Mouse (Mus musculus) stomach, embryonic 16.5 days (tissue): ENCODE results near the gene Pnrc2. TPM values are rescaled to one million over a fixed set of nuclear protein-coding genes. Genes with fewer than 3 reads are reported as not detected.
A peak's percentile ranks its signal among the peaks of the same experiment; 100 is the strongest.

Source experiments
- ATAC-seq: fragments of 200-750 bp; cut with Nextera tagmentation; 2 replicates; pipeline ENCODE4 v1.8.0; 2017; ENCODE audit warnings: moderate number of reproducible peaks, moderate TSS enrichment; ENCODE audit not compliant: insufficient read depth, low FRiP score
- H3K27ac ChIP-seq: fragments of 300-500 bp; sonication (generic); 2 replicates; pipeline ENCODE4 v1.5.1; 2014; ENCODE audit warnings: low read length
- H3K27me3 ChIP-seq: fragments of 300-500 bp; sonication (generic); 2 replicates; pipeline ENCODE4 v1.6.1; 2014; ENCODE audit warnings: low read length, control low read depth, mixed read lengths; ENCODE audit not compliant: control insufficient read depth, insufficient read depth
- H3K36me3 ChIP-seq: fragments of 300-500 bp; sonication (generic); 2 replicates; pipeline ENCODE4 v1.6.1; 2014; ENCODE audit warnings: low read length; ENCODE audit not compliant: control insufficient read depth, insufficient read depth
- H3K4me1 ChIP-seq: fragments of 300-500 bp; sonication (generic); 2 replicates; pipeline ENCODE4 v1.6.1; 2014; ENCODE audit warnings: low read length, control low read depth, mixed read lengths; ENCODE audit not compliant: control insufficient read depth, insufficient read depth
- H3K4me2 ChIP-seq: fragments of 300-500 bp; sonication (generic); 2 replicates; pipeline ENCODE4 v1.6.1; 2014; ENCODE audit warnings: low read depth, low read length, mixed read lengths
- H3K4me3 ChIP-seq: fragments of 300-500 bp; sonication (generic); replicated peaks from 2 replicates; pipeline ENCODE4 v1.5.1; 2014; ENCODE audit warnings: mild to moderate bottlenecking, low read length
- H3K9ac ChIP-seq: fragments of 300-500 bp; sonication (generic); 2 replicates; pipeline ENCODE4 v1.6.1; 2014; ENCODE audit warnings: low read length
- H3K9me3 ChIP-seq: fragments of 300-500 bp; sonication (generic); replicated peaks from 2 replicates; pipeline ENCODE4 v1.6.1; 2016; ENCODE audit warnings: low read length, control low read depth; ENCODE audit not compliant: control insufficient read depth
- whole genome bisulfite sequencing: fragments of 180-500 bp; shearing (Covaris S2); extraction: QIAGEN DNeasy Blood & Tissue Kit; methylation state at CpG from one replicate; pipeline ENCODE4 v1.1.7; 2014; 5-methylcytosine and 5-hydroxymethylcytosine counted together
- polyA plus RNA-seq: library from polyadenylated mRNA; unstranded; fragments of >200 nt; fragmentation: Nextera tagmentation; extraction: Ambion mirVana; gene quantifications from 2 replicates; pipeline ENCODE4 v1.2.1, GENCODE M21; 2015

Gene Pnrc2
- polyA plus RNA-seq, 1 experiment from 2014 or later: 168 TPM

DNA sequence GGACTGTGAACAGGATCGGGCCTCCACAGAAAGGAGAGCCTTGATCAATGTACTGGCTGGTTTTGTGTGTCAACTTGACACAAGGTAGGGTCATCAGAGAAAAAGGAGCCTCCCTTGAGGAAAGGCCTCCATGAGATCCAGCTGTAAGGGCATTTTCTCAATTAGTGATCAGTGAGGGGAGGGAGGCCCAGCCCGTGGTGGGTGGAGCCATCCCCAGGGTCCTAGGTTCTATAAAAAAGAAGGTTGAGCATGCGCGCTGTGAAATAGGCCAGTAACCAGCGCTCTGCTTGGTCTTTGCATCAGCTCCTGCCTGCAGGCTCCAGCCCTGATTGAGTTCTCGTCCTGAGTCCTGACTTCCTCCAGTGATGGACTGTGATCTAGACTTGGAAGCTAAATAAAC lies 10.9 kb upstream of the Pnrc2 start:
- 75% methylated on average over 6 of the region's 6 CpGs for WGBS
- Histone ChIP-seq H3K4me1 (peaks cover 5% of the 10 kb centered on the region; the same call in 1 of the 2 replicates), H3K9me3 (no peaks in the 10 kb centered on the region), H3K36me3 (no peaks in the 10 kb centered on the region), H3K27ac (no peak overlapping the region), H3K4me3 (no peak overlapping the region), H3K4me2 (no peak overlapping the region), H3K27me3 (no peaks in the 10 kb centered on the region), H3K9ac (no peak overlapping the region)
- no peak for ATAC-seq

DNA sequence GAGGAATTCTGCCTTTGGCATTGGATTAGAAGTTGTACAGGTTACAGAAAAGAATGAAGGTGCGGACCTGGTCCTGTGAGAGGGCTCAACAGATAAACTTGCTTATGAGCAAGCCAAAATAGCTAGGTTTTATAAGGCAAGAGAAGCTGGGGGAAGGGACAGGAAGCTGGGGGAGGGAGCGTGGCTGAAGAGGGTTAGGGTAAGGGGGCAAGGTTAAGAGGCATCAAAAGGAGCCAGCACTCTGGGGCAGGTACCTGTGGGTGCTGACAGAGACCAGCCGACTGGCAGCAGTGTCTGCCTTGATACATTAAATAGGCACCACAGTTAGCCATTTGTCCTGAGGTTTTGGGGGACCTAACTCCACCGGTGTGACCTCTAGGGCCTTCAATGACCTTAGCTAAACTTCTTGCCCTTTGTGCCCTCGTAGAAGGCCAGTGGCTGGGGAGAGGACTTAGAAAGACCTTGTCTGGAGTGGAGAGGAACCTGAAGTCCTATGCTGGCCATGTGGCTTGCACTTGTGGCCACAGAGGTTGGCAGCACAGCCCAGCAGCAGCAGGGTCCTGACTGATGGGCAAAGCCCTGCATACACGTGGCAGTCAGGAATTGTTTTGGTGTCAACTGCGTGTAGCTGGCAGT lies 10.3 kb upstream of the Pnrc2 start:
- H3K4me1 ChIP-seq: peaks cover 5% of the 10 kb centered on the region; the same call in 1 of the 2 replicates
- no peak overlapping the region for H3K4me3 ChIP-seq
- no peaks in the 10 kb centered on the region for H3K27me3 ChIP-seq
- no peaks in the 10 kb centered on the region for H3K9me3 ChIP-seq
- H3K36me3 ChIP-seq: no peaks in the 10 kb centered on the region
- no peak overlapping the region for H3K4me2 ChIP-seq
- H3K27ac ChIP-seq: no peak overlapping the region
- 56% methylated on average over 7 of the region's 7 CpGs for WGBS
- ATAC-seq: no peak
- no peak overlapping the region for H3K9ac ChIP-seq

DNA sequence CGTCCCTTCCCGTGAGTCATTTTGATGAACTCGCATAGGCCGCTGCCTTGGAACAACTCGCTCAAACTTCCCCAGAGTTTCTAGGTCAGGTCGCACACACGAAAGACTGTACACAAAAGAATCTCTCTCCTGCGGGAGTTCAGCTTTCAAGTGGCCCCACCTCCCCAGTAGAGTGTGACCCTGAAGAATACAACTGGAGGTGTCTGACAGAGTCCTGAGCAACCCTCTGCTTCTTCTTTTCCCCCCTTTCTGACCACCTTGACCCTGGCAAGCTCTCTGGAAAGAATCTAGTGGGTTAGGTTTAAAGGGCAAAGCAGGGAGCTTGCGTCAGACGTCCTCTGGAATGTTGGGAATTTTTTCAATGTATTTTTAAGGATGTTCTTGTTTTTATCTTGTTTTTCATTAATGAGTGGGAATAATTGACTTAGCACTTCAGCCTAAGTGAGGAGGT lies 9.8 kb upstream of the Pnrc2 start:
- Histone ChIP-seq H3K9me3 (no peaks in the 10 kb centered on the region), H3K4me1 (peaks cover 5% of the 10 kb centered on the region; the same call in 1 of the 2 replicates), H3K4me2 (no peak overlapping the region), H3K27ac (no peak overlapping the region), H3K36me3 (no peaks in the 10 kb centered on the region), H3K27me3 (no peaks in the 10 kb centered on the region), H3K4me3 (no peak overlapping the region), H3K9ac (no peak overlapping the region)
- WGBS: 23% methylated on average over 10 of the region's 10 CpGs
- ATAC-seq: no peak

DNA sequence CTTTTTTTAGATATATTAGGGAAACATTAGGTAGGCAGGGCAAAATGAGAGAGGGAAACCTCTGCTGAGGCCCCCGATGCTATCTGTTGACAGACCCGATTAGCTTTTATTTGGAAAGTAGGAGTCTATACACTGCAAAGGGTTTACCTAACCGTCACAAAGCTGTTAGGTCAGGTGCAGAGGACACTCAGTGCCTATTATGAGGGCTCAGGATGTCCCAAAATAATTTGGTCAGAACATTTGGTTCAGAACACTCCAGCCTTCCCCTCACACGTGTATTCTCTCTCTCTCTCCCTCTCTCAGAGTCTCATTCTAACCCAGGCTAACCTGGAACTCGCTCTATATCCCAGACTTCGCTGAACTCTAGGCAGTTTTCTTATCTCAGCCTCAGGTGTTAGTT lies 8.4 kb upstream of the Pnrc2 start:
- no peak for ATAC-seq
- H3K27ac ChIP-seq: no peak overlapping the region
- H3K9ac ChIP-seq: no peak overlapping the region
- WGBS: 64% methylated on average over 6 of the region's 6 CpGs
- no peaks in the 10 kb centered on the region for H3K27me3 ChIP-seq
- no peaks in the 10 kb centered on the region for H3K9me3 ChIP-seq
- no peaks in the 10 kb centered on the region for H3K36me3 ChIP-seq
- H3K4me2 ChIP-seq: no peak overlapping the region
- H3K4me3 ChIP-seq: no peak overlapping the region
- peaks cover 6% of the 10 kb centered on the region; the same call in 1 of the 2 replicates for H3K4me1 ChIP-seq

DNA sequence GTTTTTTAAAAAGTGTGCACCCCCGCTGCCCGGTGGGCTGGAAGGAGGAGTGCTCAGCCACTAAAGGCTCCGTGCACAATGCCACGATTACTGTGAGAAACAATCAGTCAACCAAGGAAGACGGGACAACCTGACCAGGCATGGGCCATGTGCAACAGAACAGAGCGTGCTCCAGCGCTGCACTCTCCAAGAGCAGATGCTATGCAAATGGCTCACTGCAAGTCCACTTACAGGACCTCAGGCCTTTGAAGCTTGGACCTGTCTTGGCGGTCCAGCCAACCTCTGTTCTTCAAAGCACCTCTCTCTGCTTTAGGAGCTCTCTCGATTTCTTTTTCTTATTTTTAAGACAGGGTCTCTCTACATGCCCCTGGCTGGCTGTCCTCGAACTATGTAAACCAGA lies 6.9 kb upstream of the Pnrc2 start:
- Histone ChIP-seq H3K9ac (no peak overlapping the region), H3K27ac (no peak overlapping the region), H3K4me2 (no peak overlapping the region), H3K36me3 (no peaks in the 10 kb centered on the region), H3K4me1 (peaks cover 19% of the 10 kb centered on the region), H3K27me3 (no peaks in the 10 kb centered on the region), H3K9me3 (no peaks in the 10 kb centered on the region), H3K4me3 (no peak overlapping the region)
- 81% methylated on average over 10 of the region's 10 CpGs for WGBS
- no peak for ATAC-seq

DNA sequence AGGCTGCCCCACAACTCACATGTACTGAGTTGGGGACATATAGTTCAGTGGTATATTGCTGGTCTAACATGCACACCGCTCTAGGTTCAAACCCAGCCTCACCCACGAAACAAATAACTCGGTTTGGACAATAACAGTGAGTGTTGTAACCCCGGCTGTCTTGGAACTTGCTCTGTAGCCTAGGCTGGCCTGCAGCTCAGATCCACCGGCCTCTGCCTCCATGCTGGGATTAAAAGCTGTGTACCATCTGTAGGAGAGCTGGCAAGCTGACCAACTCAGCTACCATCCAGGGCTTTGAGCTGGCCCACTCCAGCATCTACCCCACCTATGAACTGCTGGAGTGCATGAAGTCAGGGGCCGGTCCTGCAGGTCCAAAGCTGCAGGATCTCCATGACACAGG lies 6.4 kb upstream of the Pnrc2 start:
- 95% methylated on average over 6 of the region's 6 CpGs for WGBS
- ATAC-seq: no peak
- H3K27me3 ChIP-seq: no peaks in the 10 kb centered on the region
- H3K9me3 ChIP-seq: no peaks in the 10 kb centered on the region
- no peak overlapping the region for H3K9ac ChIP-seq
- H3K4me1 ChIP-seq: peaks cover 24% of the 10 kb centered on the region
- no peak overlapping the region for H3K4me3 ChIP-seq
- no peak overlapping the region for H3K4me2 ChIP-seq
- H3K36me3 ChIP-seq: no peaks in the 10 kb centered on the region
- no peak overlapping the region for H3K27ac ChIP-seq

DNA sequence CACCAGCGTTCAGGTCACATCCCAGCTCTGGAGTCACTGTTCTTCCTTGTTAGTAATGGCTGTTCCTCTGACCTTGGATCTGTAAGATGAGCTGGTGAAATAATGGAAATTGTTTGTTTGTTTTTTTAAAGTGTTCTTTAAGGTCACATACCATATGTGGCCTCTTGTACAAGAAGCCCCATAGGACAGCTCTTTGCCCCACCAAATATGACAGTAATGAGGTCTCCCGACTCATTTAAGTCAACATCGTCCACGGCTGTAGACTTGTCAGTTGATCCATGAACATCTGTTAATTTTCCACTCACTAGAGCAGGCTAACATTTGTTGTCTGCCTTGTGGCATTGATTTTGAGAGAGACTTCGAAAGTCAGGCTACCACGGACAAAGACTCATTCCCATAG lies 5.4 kb upstream of the Pnrc2 start:
- peaks cover 34% of the 10 kb centered on the region for H3K4me1 ChIP-seq
- H3K27ac ChIP-seq: no peak overlapping the region
- H3K4me2 ChIP-seq: no peak overlapping the region
- H3K9ac ChIP-seq: no peak overlapping the region
- H3K36me3 ChIP-seq: no peaks in the 10 kb centered on the region
- 63% methylated on average over 6 of the region's 6 CpGs for WGBS
- ATAC-seq: no peak
- H3K27me3 ChIP-seq: no peaks in the 10 kb centered on the region
- no peak overlapping the region for H3K4me3 ChIP-seq
- no peaks in the 10 kb centered on the region for H3K9me3 ChIP-seq

DNA sequence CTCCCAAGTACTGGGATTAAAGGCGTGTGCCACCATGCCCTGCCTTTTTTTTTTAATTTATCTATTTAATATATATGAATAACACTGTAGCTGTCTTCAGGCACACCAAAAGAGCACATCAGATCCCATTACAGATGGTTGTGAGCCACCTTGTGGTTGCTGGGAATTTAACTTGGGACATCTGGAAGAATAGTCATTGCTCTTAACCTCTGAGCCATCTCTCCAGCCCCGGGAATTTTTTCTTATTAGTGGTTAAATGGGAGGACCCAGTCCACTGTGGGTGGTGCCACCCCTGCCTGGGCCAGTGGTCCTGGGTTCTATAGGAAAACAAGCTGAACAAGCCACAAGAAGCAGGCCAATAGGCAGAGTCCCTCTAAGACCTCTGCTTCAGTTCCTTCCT lies 4.1 kb upstream of the Pnrc2 start:
- Histone ChIP-seq H3K4me1 (peaks cover 30% of the 10 kb centered on the region), H3K27ac (no peak overlapping the region), H3K27me3 (no peaks in the 10 kb centered on the region), H3K4me2 (no peak overlapping the region), H3K36me3 (no peaks in the 10 kb centered on the region), H3K9me3 (no peaks in the 10 kb centered on the region), H3K9ac (no peak overlapping the region), H3K4me3 (no peak overlapping the region)
- no peak for ATAC-seq
- WGBS: 60% methylated on average over 2 of the region's 2 CpGs

DNA sequence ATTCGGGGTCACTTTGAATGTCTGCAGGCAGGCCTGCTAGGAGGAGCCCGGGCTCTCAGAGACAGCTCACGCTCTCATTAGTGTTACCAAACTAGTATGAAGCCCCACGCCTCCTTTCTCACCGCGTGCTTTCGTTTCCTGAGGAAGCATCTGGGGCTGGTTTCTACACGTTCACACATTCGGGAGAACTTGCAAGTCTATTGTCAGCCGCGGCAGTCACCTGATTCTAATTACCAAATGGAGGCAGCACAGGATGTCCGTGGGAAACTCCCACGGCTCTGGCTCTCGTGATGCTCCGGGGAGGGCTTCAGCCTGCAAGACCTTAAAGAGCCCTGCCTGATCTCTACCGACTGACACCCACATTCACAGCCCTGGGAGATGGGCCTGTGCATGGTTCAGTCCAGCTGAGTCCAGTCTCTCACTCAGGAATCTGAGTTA lies 3.0 kb upstream of the Pnrc2 start:
- Histone ChIP-seq H3K27me3 (no peaks in the 10 kb centered on the region), H3K4me1 (peaks cover 38% of the 10 kb centered on the region), H3K9me3 (no peaks in the 10 kb centered on the region), H3K9ac (peak overlapping the region; percentile 63), H3K4me2 (peak overlapping the region; percentile 58), H3K27ac (peak overlapping the region; percentile 100), H3K36me3 (peaks cover 7% of the 10 kb centered on the region; the same call in 1 of the 2 replicates), H3K4me3 (peak overlapping the region; percentile 34)
- WGBS: under 1% methylated on average over 16 of the region's 16 CpGs
- ATAC-seq: peak; percentile 16; the same call in 1 of the 2 replicates
